Mouse (Mus musculus): ENCODE results near the gene 2510002D24Rik. TPM values are rescaled to one million over a fixed set of nuclear protein-coding genes. Genes with fewer than 3 reads are reported as not detected.
A peak's percentile ranks its signal among the peaks of the same experiment; 100 is the strongest.

2510002D24Rik gene
- 34.7 and 45.6 TPM in 2 replicates for total RNA-seq (2014; rRNA removed; ENCODE audit: low replicate concordance)
- 30.6 and 32.9 TPM in 2 replicates for polyA plus RNA-seq (2015; fragmentation: Nextera tagmentation; extraction: Ambion mirVana)

GRCm38 (mm10) chr16:18836468-18837208 is at the start of gene 2510002D24Rik, which contains the start of gene Gm28539:
Gene 2510002D24Rik, plus strand, starts transcription at chr16:18836578.
Gene Gm28539, plus strand, starts transcription at chr16:18836584.
- TF ChIP-seq CTCF (IDR thresholded peaks at IDR 0.05; ENCODE audit: low read depth) (no peak; the same call in 1 of the 2 replicates), EP300 (IDR thresholded peaks at IDR 0.05; ENCODE audit: low read depth) (no peak)
- peaks cover 4% of the 10 kb centered on the region; the same call in 1 of the 2 replicates for H3K4me1 ChIP-seq (ENCODE audit: control insufficient read depth, insufficient read depth)
- H3K9ac ChIP-seq (replicated peaks; ENCODE audit: low read depth, low read length): peak within 1 kb of the TSS; percentile 81
- no peaks in the 10 kb centered on the region for H3K9me3 ChIP-seq (replicated peaks; ENCODE audit: control insufficient read depth, low read length)
- H3K4me2 ChIP-seq (ENCODE audit: low read depth, low read length): peak within 1 kb of the TSS; percentile 75
- H3K4me3 ChIP-seq (ENCODE audit: low read depth, low read length): peak within 1 kb of the TSS; percentile 95
- WGBS: under 1% methylated on average over 45 of the region's 46 CpGs
- peak within 1 kb of the TSS; percentile 47; the same call in 1 of the 2 replicates for H3K27ac ChIP-seq (ENCODE audit: low read depth)
- no peaks in the 10 kb centered on the region for H3K27me3 ChIP-seq (ENCODE audit: control insufficient read depth, insufficient read depth, low read length)
- H3K36me3 ChIP-seq (replicated peaks; ENCODE audit: control insufficient read depth, insufficient read depth, low read length): peaks cover 36% of the 10 kb centered on the region
- peak; percentile 97 for ATAC-seq (ENCODE audit: insufficient read depth, low read depth)
- DNase-seq (ENCODE audit: low spot score): peak; percentile 88

GRCm38 (mm10) chr16:18786652-18787051 is 49.7 kb upstream of the 2510002D24Rik start:
- H3K36me3 ChIP-seq (replicated peaks; ENCODE audit: control insufficient read depth, insufficient read depth, low read length): peaks cover 74% of the 10 kb centered on the region
- no peak overlapping the region for H3K9ac ChIP-seq (replicated peaks; ENCODE audit: low read depth, low read length)
- ATAC-seq (ENCODE audit: insufficient read depth, low read depth): no peak
- no peak overlapping the region for H3K27ac ChIP-seq (ENCODE audit: low read depth)
- H3K27me3 ChIP-seq (ENCODE audit: control insufficient read depth, insufficient read depth, low read length): no peaks in the 10 kb centered on the region
- H3K4me3 ChIP-seq (ENCODE audit: low read depth, low read length): no peak overlapping the region
- WGBS: 88% methylated on average over 10 of the region's 10 CpGs
- H3K4me1 ChIP-seq (ENCODE audit: control insufficient read depth, insufficient read depth): no peaks in the 10 kb centered on the region
- no peak for DNase-seq (ENCODE audit: low spot score)
- H3K9me3 ChIP-seq (replicated peaks; ENCODE audit: control insufficient read depth, low read length): no peaks in the 10 kb centered on the region
- no peak overlapping the region for H3K4me2 ChIP-seq (ENCODE audit: low read depth, low read length)
- TF ChIP-seq EP300 (IDR thresholded peaks at IDR 0.05; ENCODE audit: low read depth) (no peak), CTCF (IDR thresholded peaks at IDR 0.05; ENCODE audit: low read depth) (no peak)

- DNase-seq (ENCODE audit: low spot score) (no peak), ATAC-seq (ENCODE audit: insufficient read depth, low read depth) (no peak)
- H3K4me3 ChIP-seq (ENCODE audit: low read depth, low read length): no peak overlapping the region
- no peaks in the 10 kb centered on the region for H3K4me1 ChIP-seq (ENCODE audit: control insufficient read depth, insufficient read depth)
- H3K27ac ChIP-seq (ENCODE audit: low read depth): no peak overlapping the region
- no peak overlapping the region for H3K4me2 ChIP-seq (ENCODE audit: low read depth, low read length)
- TF ChIP-seq CTCF (IDR thresholded peaks at IDR 0.05; ENCODE audit: low read depth) (no peak), EP300 (IDR thresholded peaks at IDR 0.05; ENCODE audit: low read depth) (no peak)
- no peaks in the 10 kb centered on the region for H3K27me3 ChIP-seq (ENCODE audit: control insufficient read depth, insufficient read depth, low read length)
- H3K9ac ChIP-seq (replicated peaks; ENCODE audit: low read depth, low read length): no peak overlapping the region
- peaks cover 65% of the 10 kb centered on the region for H3K36me3 ChIP-seq (replicated peaks; ENCODE audit: control insufficient read depth, insufficient read depth, low read length)
- 72% methylated on average over 10 of the region's 10 CpGs for whole genome bisulfite sequencing
- H3K9me3 ChIP-seq (replicated peaks; ENCODE audit: control insufficient read depth, low read length): no peaks in the 10 kb centered on the region
These were observed 47.6 kb upstream of the 2510002D24Rik start for GRCm38 (mm10) chr16:18788627-18789406.

- TF ChIP-seq CTCF (IDR thresholded peaks at IDR 0.05; ENCODE audit: low read depth): no peak
- TF ChIP-seq EP300 (IDR thresholded peaks at IDR 0.05; ENCODE audit: low read depth): no peak
- Histone ChIP-seq H3K4me3 (ENCODE audit: low read depth, low read length) (no peak overlapping the region), H3K4me2 (ENCODE audit: low read depth, low read length) (no peak overlapping the region), H3K9me3 (replicated peaks; ENCODE audit: control insufficient read depth, low read length) (no peaks in the 10 kb centered on the region), H3K4me1 (ENCODE audit: control insufficient read depth, insufficient read depth) (no peaks in the 10 kb centered on the region), H3K27ac (ENCODE audit: low read depth) (no peak overlapping the region), H3K36me3 (replicated peaks; ENCODE audit: control insufficient read depth, insufficient read depth, low read length) (peaks cover 66% of the 10 kb centered on the region), H3K9ac (replicated peaks; ENCODE audit: low read depth, low read length) (no peak overlapping the region), H3K27me3 (ENCODE audit: control insufficient read depth, insufficient read depth, low read length) (no peaks in the 10 kb centered on the region)
- ATAC-seq (ENCODE audit: insufficient read depth, low read depth): no peak
- 91% methylated on average over 11 of the region's 11 CpGs for WGBS
- DNase-seq (ENCODE audit: low spot score): no peak
These were observed 41.0 kb upstream of the 2510002D24Rik start for GRCm38 (mm10) chr16:18795223-18795899.

GRCm38 (mm10) chr16:18796645-18797044 is 39.7 kb upstream of the 2510002D24Rik start:
- Histone ChIP-seq H3K4me2 (ENCODE audit: low read depth, low read length) (no peak overlapping the region), H3K4me3 (ENCODE audit: low read depth, low read length) (no peak overlapping the region), H3K9me3 (replicated peaks; ENCODE audit: control insufficient read depth, low read length) (no peaks in the 10 kb centered on the region), H3K9ac (replicated peaks; ENCODE audit: low read depth, low read length) (no peak overlapping the region), H3K4me1 (ENCODE audit: control insufficient read depth, insufficient read depth) (no peaks in the 10 kb centered on the region), H3K27me3 (ENCODE audit: control insufficient read depth, insufficient read depth, low read length) (no peaks in the 10 kb centered on the region), H3K36me3 (replicated peaks; ENCODE audit: control insufficient read depth, insufficient read depth, low read length) (peaks cover 70% of the 10 kb centered on the region), H3K27ac (ENCODE audit: low read depth) (no peak overlapping the region)
- ATAC-seq (ENCODE audit: insufficient read depth, low read depth) (no peak), DNase-seq (ENCODE audit: low spot score) (no peak)
- TF ChIP-seq EP300 (IDR thresholded peaks at IDR 0.05; ENCODE audit: low read depth): no peak
- TF ChIP-seq CTCF (IDR thresholded peaks at IDR 0.05; ENCODE audit: low read depth): no peak
- 75% methylated on average over 7 of the region's 7 CpGs for WGBS
